ENCODE assay signal across 21 mouse cellular contexts in genomic region chr7:139003250-139003649, GRCm38 (mm10).
DNase-seq lines count a peak whose midpoint lies in the region; ATAC-seq and TF ChIP-seq lines count a peak whose summit lies in the region.
"Had no signal": no experiment of that assay in that cellular context is flagged by ENCODE, and none has a peak within 500 bp of the region (broad histone marks: within the 10 kb centered on the region; RNA-seq: fewer than 3 reads in every experiment).

No protein-coding gene starts in this region.

- H3K9ac ChIP-seq in forebrain, embryonic 13.5 days = no peak overlapping the region
- no peak overlapping the region for H3K9ac ChIP-seq in forebrain, embryonic 11.5 days (ENCODE audit: low read length)
- H3K9ac ChIP-seq in midbrain, embryonic 14.5 days (replicated peaks; ENCODE audit: low read length) = no peak overlapping the region
- no peak overlapping the region for H3K9ac ChIP-seq in neural tube, embryonic 14.5 days (replicated peaks; ENCODE audit: low read depth, low read length)
- H3K9ac ChIP-seq: limb, embryonic 12.5 days; liver, postnatal 0 days had no signal

- no peak for TF ChIP-seq CTCF in brain, embryonic 14.5 days (IDR thresholded peaks at IDR 0.05; ENCODE audit: borderline replicate concordance, extremely low read depth, insufficient read depth, insufficient read length)

- H3K9me3 ChIP-seq in forebrain, embryonic 13.5 days (replicated peaks) = no peaks in the 10 kb centered on the region
- H3K9me3 ChIP-seq in forebrain, embryonic 11.5 days (ENCODE audit: control insufficient read depth, low read length) = no peaks in the 10 kb centered on the region
- no peaks in the 10 kb centered on the region for H3K9me3 ChIP-seq in midbrain, embryonic 14.5 days (ENCODE audit: control insufficient read depth, low read length)
- H3K9me3 ChIP-seq in midbrain, embryonic 10.5 days (replicated peaks) = no peaks in the 10 kb centered on the region
- no peaks in the 10 kb centered on the region for H3K9me3 ChIP-seq in neural tube, embryonic 14.5 days (ENCODE audit: control insufficient read depth, low read length)
- H3K9me3 ChIP-seq: limb, embryonic 12.5 days; megakaryocyte, embryonic 14.5 days had no signal

- no peak for DNase-seq in forebrain, embryonic 11.5 days (ENCODE audit: low spot score)
- peak; percentile 80 for DNase-seq in midbrain, embryonic 14.5 days
- no peak for DNase-seq in midbrain, embryonic 10.5 days (ENCODE audit: low spot score)
- DNase-seq in brain, embryonic 14.5 days (ENCODE audit: low read depth) = peak; percentile 89
- DNase-seq in frontal cortex, postnatal 14 days (ENCODE audit: low spot score in 2 of 2) = no peak
- DNase-seq: cerebellum, adult 11-12 months; gastrocnemius, postnatal 14 days; heart, adult 11 months; kidney, adult 18-20 months; kidney, postnatal 4 days; liver, postnatal 0 days; lung, postnatal 10 days; right cerebral cortex, postnatal 25 days; spleen, adult 18-20 months had no signal

- H3K27ac ChIP-seq in forebrain, embryonic 13.5 days = no peak overlapping the region; the same call in 1 of the 2 replicates
- H3K27ac ChIP-seq in forebrain, embryonic 11.5 days (ENCODE audit: low read depth, low read length) = no peak overlapping the region
- 0 out of 2 replicates have a peak overlapping the region, but pooled peaks have one; percentile 26 for H3K27ac ChIP-seq in midbrain, embryonic 14.5 days (replicated peaks; ENCODE audit: low read depth, low read length)
- H3K27ac ChIP-seq in midbrain, embryonic 10.5 days (replicated peaks) = no peak overlapping the region
- H3K27ac ChIP-seq in neural tube, embryonic 14.5 days (ENCODE audit: low read depth, low read length) = peak overlapping the region; percentile 48; the same call in 1 of the 2 replicates
- H3K27ac ChIP-seq: limb, embryonic 12.5 days had no signal

- peak; percentile 62 for ATAC-seq in forebrain, embryonic 13.5 days
- ATAC-seq in forebrain, embryonic 11.5 days (replicated peaks; ENCODE audit: low FRiP score) = no peak
- ATAC-seq in midbrain, embryonic 14.5 days (ENCODE audit: low FRiP score, low TSS enrichment) = no peak
- peak; percentile 34; the same call in 1 of the 2 replicates for ATAC-seq in neural tube, embryonic 14.5 days (ENCODE audit: low read depth)
- ATAC-seq: liver, postnatal 0 days; Patski had no signal

- H3K27me3 ChIP-seq in forebrain, embryonic 13.5 days = no peaks in the 10 kb centered on the region
- H3K27me3 ChIP-seq in forebrain, embryonic 11.5 days (ENCODE audit: control insufficient read depth, insufficient read depth, low read length) = no peaks in the 10 kb centered on the region
- H3K27me3 ChIP-seq in midbrain, embryonic 14.5 days (ENCODE audit: control insufficient read depth, insufficient read depth, low read length) = no peaks in the 10 kb centered on the region
- no peaks in the 10 kb centered on the region for H3K27me3 ChIP-seq in midbrain, embryonic 10.5 days (ENCODE audit: low read depth, poor library complexity, severe bottlenecking)
- no peaks in the 10 kb centered on the region for H3K27me3 ChIP-seq in neural tube, embryonic 14.5 days (ENCODE audit: control insufficient read depth, insufficient read depth, low read length)

- WGBS in forebrain, embryonic 13.5 days = 25% methylated on average over 9 of the region's 9 CpGs
- WGBS in forebrain, embryonic 11.5 days = 70% methylated on average over 9 of the region's 9 CpGs
- WGBS in midbrain, embryonic 14.5 days = 50% methylated on average over 9 of the region's 9 CpGs
- 86% methylated on average over 9 of the region's 9 CpGs for WGBS in midbrain, embryonic 10.5 days
- 50% methylated on average over 9 of the region's 9 CpGs for WGBS in neural tube, embryonic 14.5 days

- peak overlapping the region; percentile 36 for H3K4me2 ChIP-seq in forebrain, embryonic 13.5 days
- H3K4me2 ChIP-seq in forebrain, embryonic 11.5 days (ENCODE audit: low read depth, low read length, severe bottlenecking) = no peak overlapping the region
- H3K4me2 ChIP-seq in midbrain, embryonic 14.5 days (ENCODE audit: low read length) = no peak overlapping the region
- H3K4me2 ChIP-seq in neural tube, embryonic 14.5 days (ENCODE audit: low read depth, low read length) = no peak overlapping the region
- H3K4me2 ChIP-seq: heart, embryonic 11.5 days; limb, embryonic 12.5 days; liver, embryonic 11.5 days had no signal

- H3K36me3 ChIP-seq in forebrain, embryonic 13.5 days (ENCODE audit: poor library complexity, severe bottlenecking) = no peaks in the 10 kb centered on the region
- no peaks in the 10 kb centered on the region for H3K36me3 ChIP-seq in forebrain, embryonic 11.5 days (ENCODE audit: control insufficient read depth, insufficient read depth, low read length)
- no peaks in the 10 kb centered on the region for H3K36me3 ChIP-seq in midbrain, embryonic 14.5 days (ENCODE audit: control insufficient read depth, insufficient read depth, low read length)
- no peaks in the 10 kb centered on the region for H3K36me3 ChIP-seq in midbrain, embryonic 10.5 days
- no peaks in the 10 kb centered on the region for H3K36me3 ChIP-seq in neural tube, embryonic 14.5 days (ENCODE audit: control insufficient read depth, insufficient read depth, low read length)
- H3K36me3 ChIP-seq: limb, embryonic 12.5 days had no signal

- TF ChIP-seq POLR2A in brain, embryonic 14.5 days (IDR thresholded peaks at IDR 0.05; ENCODE audit: borderline replicate concordance, extremely low read depth, insufficient read depth, insufficient read length, poor library complexity, severe bottlenecking) = no peak

- H3K4me1 ChIP-seq in forebrain, embryonic 13.5 days = peaks cover 16% of the 10 kb centered on the region
- no peaks in the 10 kb centered on the region for H3K4me1 ChIP-seq in forebrain, embryonic 11.5 days (replicated peaks; ENCODE audit: control insufficient read depth, insufficient read depth, low read length)
- H3K4me1 ChIP-seq in midbrain, embryonic 14.5 days (ENCODE audit: control insufficient read depth, insufficient read depth, low read length) = peaks cover 7% of the 10 kb centered on the region
- no peaks in the 10 kb centered on the region for H3K4me1 ChIP-seq in midbrain, embryonic 10.5 days
- 0 out of 2 replicates have a peak, but pooled peaks cover 10% of the 10 kb centered on the region for H3K4me1 ChIP-seq in neural tube, embryonic 14.5 days (ENCODE audit: control insufficient read depth, insufficient read depth, low read length)

- H3K4me3 ChIP-seq in forebrain, embryonic 13.5 days = no peak overlapping the region
- no peak overlapping the region for H3K4me3 ChIP-seq in forebrain, embryonic 11.5 days (ENCODE audit: low read depth, low read length)
- no peak overlapping the region for H3K4me3 ChIP-seq in midbrain, embryonic 14.5 days (replicated peaks; ENCODE audit: low read depth, low read length)
- H3K4me3 ChIP-seq in midbrain, embryonic 10.5 days = no peak overlapping the region
- no peak overlapping the region for H3K4me3 ChIP-seq in neural tube, embryonic 14.5 days (ENCODE audit: low read depth, low read length)
- H3K4me3 ChIP-seq: limb, embryonic 12.5 days; megakaryocyte, embryonic 14.5 days had no signal

Comparison
In these comparisons a context has a peak if more than half of its experiments do, and no peak if none do; other contexts are left out.
1. ATAC-seq: peak in forebrain, embryonic 13.5 days (single experiment) and neural tube, embryonic 14.5 days (single experiment); none in forebrain, embryonic 11.5 days (single experiment) and midbrain, embryonic 14.5 days (single experiment).
2. H3K27ac ChIP-seq: peak in midbrain, embryonic 14.5 days (single experiment) and neural tube, embryonic 14.5 days (single experiment); none in forebrain, embryonic 13.5 days (single experiment), forebrain, embryonic 11.5 days (single experiment) and midbrain, embryonic 10.5 days (single experiment).
3. DNase-seq: peak in midbrain, embryonic 14.5 days (single experiment) and brain, embryonic 14.5 days (single experiment); none in forebrain, embryonic 11.5 days (single experiment), midbrain, embryonic 10.5 days (single experiment) and frontal cortex, postnatal 14 days (0 of 2).